Mouse (Mus musculus) adipocyte (in vitro differentiated cells): ENCODE measurements around the gene Gm27179.
"Not testable (repeated sequence)": the region's sequence is repeated elsewhere in the genome, so short reads cannot be mapped to it uniquely, and the experiment has no call there.

Experiments used
- DNase-seq: peaks from one replicate; pipeline ENCODE4 v3.0.0-alpha.2; 2016; ENCODE audit warnings: low spot score

Gene Gm27179

GRCm38 (mm10) chr14:69473322-69473721 is 39.0 kb downstream of the Gm27179 start:
- DNase-seq: not testable (repeated sequence)

DNA sequence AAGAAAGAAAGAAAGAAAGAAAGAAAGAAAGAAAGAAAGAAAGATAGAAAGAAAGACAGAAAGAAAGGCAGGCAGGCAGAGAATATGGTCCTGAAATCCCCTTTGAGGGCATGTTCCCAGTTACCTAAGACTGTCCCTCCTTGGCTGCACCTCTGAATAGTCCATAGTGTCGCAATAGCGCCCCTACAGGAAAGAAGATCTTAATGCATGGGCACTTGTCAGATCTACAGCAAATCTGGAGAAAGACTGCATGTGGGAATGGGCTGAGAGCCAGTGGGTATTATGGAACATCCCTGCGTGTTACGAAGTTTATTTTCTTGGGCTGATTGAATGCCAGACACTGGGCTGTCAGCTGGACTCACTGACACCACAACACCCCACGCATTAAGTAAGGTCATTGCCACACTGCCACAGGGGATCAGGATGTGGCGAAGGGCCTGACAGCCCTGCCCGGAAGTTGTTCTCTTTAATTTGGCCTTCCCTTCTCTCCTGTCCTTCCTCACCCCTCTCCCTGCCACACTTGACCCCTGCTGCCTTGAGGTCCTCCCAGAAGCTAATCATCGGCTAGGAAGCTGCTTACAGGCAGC is 42.1 kb downstream of the Gm27179 start:
- not testable (repeated sequence) for DNase-seq

DNA sequence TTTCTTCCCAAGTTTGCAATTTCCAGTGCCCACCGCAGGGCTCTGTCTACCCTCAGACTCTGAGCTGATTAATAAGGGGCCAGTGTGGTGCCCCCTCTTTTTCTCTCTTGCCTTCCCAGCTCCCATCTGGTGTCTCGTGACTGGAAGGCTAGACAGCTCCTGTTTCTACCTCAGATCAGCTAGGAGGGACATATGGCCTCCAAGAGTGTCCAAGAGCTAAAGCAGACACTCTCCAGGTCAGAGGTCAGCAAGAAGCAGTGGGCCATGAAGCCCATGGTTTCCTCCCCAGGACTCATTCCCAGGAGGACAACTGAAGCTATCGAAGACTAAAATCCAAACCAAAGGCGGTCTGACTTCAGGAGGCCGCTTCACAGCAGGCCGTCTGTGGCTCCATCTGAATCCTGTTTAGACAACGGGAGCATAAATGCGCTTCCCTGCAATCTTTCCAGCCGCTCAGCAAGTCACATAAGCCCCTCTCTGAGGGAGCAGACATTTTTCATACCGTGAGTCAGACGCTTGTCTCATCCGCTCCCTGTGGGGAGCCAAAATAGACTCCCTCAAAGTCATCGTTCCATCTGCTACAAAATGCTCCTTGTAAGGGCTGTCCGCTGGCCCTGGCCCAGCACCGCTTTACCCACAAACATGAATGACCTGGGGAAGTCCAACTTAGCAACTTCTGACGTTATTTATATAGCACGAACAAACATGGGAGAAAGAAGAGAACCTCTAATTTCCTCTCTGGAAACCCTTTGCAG is 44.6 kb downstream of the Gm27179 start:
- DNase-seq: not testable (repeated sequence)

DNA sequence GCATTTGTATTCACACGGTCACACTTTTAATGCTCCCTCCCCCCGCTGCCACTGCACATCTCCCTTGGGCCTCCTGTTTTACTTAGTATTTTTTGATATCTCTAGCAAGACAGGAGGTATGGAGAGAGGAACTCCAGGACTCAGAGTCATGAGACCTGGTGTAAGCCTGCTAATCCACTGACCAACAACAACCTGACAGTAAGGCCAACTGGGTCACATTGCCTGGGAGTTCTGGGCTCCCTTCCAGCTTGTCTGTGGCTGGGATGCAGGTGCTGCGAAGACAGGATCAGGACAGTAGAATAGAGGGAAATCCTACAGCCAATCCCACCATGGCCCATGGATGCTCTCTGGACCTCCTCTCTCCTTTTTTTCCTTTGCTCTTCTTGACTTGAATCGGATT is 47.9 kb downstream of the Gm27179 start:
- DNase-seq: not testable (repeated sequence)
